Mouse (Mus musculus) megakaryocyte, embryonic 14.5 days (primary cell): ENCODE results near the gene Lrrc8c.

Source experiments
- FLI1 ChIP-seq: IDR thresholded peaks from 2 replicates; pipeline ENCODE4 v1.6.1; 2012; ENCODE audit warnings: low read length, inconsistent platforms, mixed read lengths
- GATA1 ChIP-seq: IDR thresholded peaks from 3 replicates; pipeline ENCODE4 v1.6.1; 2012; ENCODE audit warnings: mixed read lengths, low read length, inconsistent platforms, borderline replicate concordance

DNA sequence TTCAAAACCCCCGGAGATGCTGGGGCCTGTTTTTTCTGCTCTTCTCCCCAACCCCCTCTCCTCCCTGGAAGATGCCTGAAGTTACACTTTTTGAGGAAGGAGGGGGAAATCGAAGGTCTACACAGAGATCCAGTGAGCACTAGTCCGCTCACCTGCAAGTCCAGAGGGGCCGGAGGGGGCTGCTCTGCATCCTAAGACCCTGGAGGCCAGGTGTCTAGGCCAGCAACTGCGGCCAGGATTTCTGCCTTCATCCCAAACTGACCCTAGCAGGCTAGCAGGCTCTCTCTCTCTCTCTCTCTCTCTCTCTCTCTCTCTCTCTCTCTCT, 750 bp downstream of the Lrrc8c start:
- TF ChIP-seq GATA1 (no peak), FLI1 (no peak)
